ENCODE assay signal across 8 mouse cellular contexts in genomic region chr11:96978401-96979246, GRCm38 (mm10). TPM values are rescaled to one million over a fixed set of nuclear protein-coding genes. Genes with fewer than 3 reads are reported as not detected.
DNase-seq lines count a peak whose midpoint lies in the region; ATAC-seq and TF ChIP-seq lines count a peak whose summit lies in the region.

No protein-coding gene starts in this region.

- no peak for TF ChIP-seq CTCF in cortical plate, adult 2 months (IDR thresholded peaks at IDR 0.05; ENCODE audit: extremely low read depth, insufficient read depth, low read length)

- H3K27ac ChIP-seq in kidney, embryonic 16.5 days (ENCODE audit: low read length): peak overlapping the region; percentile 87
- peak overlapping the region; percentile 11; the same call in 1 of the 2 replicates for H3K27ac ChIP-seq in cortical plate, adult 2 months (ENCODE audit: insufficient read depth, low read length)
- peak overlapping the region; percentile 82 for H3K27ac ChIP-seq in hindbrain, embryonic 16.5 days (ENCODE audit: low read depth, low read length)

- no peaks in the 10 kb centered on the region for H3K27me3 ChIP-seq in kidney, embryonic 16.5 days (ENCODE audit: insufficient read depth, low read length)
- H3K27me3 ChIP-seq in hindbrain, embryonic 16.5 days (replicated peaks; ENCODE audit: control insufficient read depth, insufficient read depth, low read length): no peaks in the 10 kb centered on the region
- H3K27me3 ChIP-seq in myocyte (ENCODE audit: control insufficient read depth, insufficient read depth, insufficient read length): no peaks in the 10 kb centered on the region

- WGBS in kidney, embryonic 16.5 days: 23% methylated on average over 17 of the region's 17 CpGs
- WGBS in hindbrain, embryonic 16.5 days: 33% methylated on average over 17 of the region's 17 CpGs

- peak overlapping the region; percentile 77 for H3K4me2 ChIP-seq in kidney, embryonic 16.5 days (replicated peaks; ENCODE audit: low read depth, low read length)
- H3K4me2 ChIP-seq in hindbrain, embryonic 16.5 days (ENCODE audit: low read length): peak overlapping the region; percentile 96
- peak overlapping the region; percentile 80 for H3K4me2 ChIP-seq in myocyte (ENCODE audit: low read depth)

- H3K4me3 ChIP-seq in kidney, embryonic 16.5 days (ENCODE audit: low read length): peak overlapping the region; percentile 55
- H3K4me3 ChIP-seq in cortical plate, adult 2 months (ENCODE audit: insufficient read depth, low read length): peak overlapping the region; percentile 57
- peak overlapping the region; percentile 51 for H3K4me3 ChIP-seq in hindbrain, embryonic 16.5 days (ENCODE audit: low read length)
- peak overlapping the region; percentile 44 for H3K4me3 ChIP-seq in myocyte

- no peaks in the 10 kb centered on the region for H3K36me3 ChIP-seq in kidney, embryonic 16.5 days (ENCODE audit: insufficient read depth, low read length)
- H3K36me3 ChIP-seq in hindbrain, embryonic 16.5 days (ENCODE audit: control insufficient read depth, insufficient read depth, low read length): no peaks in the 10 kb centered on the region
- H3K36me3 ChIP-seq in myocyte (ENCODE audit: control insufficient read depth, insufficient read depth): no peaks in the 10 kb centered on the region

- H3K4me1 ChIP-seq in kidney, embryonic 16.5 days (ENCODE audit: insufficient read depth, low read length): peaks cover 26% of the 10 kb centered on the region
- peaks cover 5% of the 10 kb centered on the region for H3K4me1 ChIP-seq in cortical plate, adult 2 months (ENCODE audit: control insufficient read depth, insufficient read depth, low read length)
- peaks cover 21% of the 10 kb centered on the region for H3K4me1 ChIP-seq in hindbrain, embryonic 16.5 days (ENCODE audit: control insufficient read depth, insufficient read depth, low read depth, low read length)

- peak overlapping the region; percentile 74 for H3K9ac ChIP-seq in kidney, embryonic 16.5 days (replicated peaks; ENCODE audit: low read length)
- peak overlapping the region; percentile 70 for H3K9ac ChIP-seq in hindbrain, embryonic 16.5 days (ENCODE audit: low read depth, low read length)

- H3K9me3 ChIP-seq in kidney, embryonic 16.5 days (ENCODE audit: low read length): no peaks in the 10 kb centered on the region
- H3K9me3 ChIP-seq in hindbrain, embryonic 16.5 days (ENCODE audit: control insufficient read depth, low read length): no peaks in the 10 kb centered on the region

- ATAC-seq in kidney, embryonic 16.5 days (ENCODE audit: low FRiP score, low TSS enrichment): no peak
- no peak for ATAC-seq in hindbrain, embryonic 16.5 days

- peak overlapping the region; percentile 91 for H3ac ChIP-seq in myocyte (ENCODE audit: control insufficient read depth, insufficient read length)

- H3K79me2 ChIP-seq in myocyte (ENCODE audit: control insufficient read depth, insufficient read depth): peaks cover 24% of the 10 kb centered on the region

- DNase-seq in kidney, postnatal 36 days: no peak
- no peak for DNase-seq in frontal cortex, postnatal 14 days (ENCODE audit: low spot score in 2 of 2)
- no peak for DNase-seq in left cerebral cortex, postnatal 14 days (ENCODE audit: low spot score in 2 of 2)
- no peak for DNase-seq in cerebellum, postnatal 4 days (ENCODE audit: low spot score in 2 of 2)

- intact Hi-C loops in left cerebral cortex, postnatal 14 days (cut with DNase I): loop anchor here (5.0 kb wide), 1 partner anchor 61 kb away; the partner anchor contains the start of gene Cdk5rap3

- TF ChIP-seq POLR2A in cortical plate, adult 2 months (IDR thresholded peaks at IDR 0.05; ENCODE audit: extremely low read depth, insufficient read depth, low read length): no peak
- no peak for TF ChIP-seq POLR2A in myocyte (IDR thresholded peaks at IDR 0.05; ENCODE audit: insufficient read length, low read depth)

TF ChIP-seq in myocyte, 11 proteins besides CTCF, POLR2A, EP300 and RAD21:
- TF ChIP-seq CEBPB (IDR thresholded peaks at IDR 0.05; ENCODE audit: insufficient read depth, poor library complexity, severe bottlenecking): no peak
- TF ChIP-seq MYOD1 (IDR thresholded peaks at IDR 0.05; ENCODE audit: control insufficient read depth in 1 of 3, insufficient read length in 2 of 3, low read depth in 2 of 3): no peak
TF ChIP-seq in myocyte: peak in this region for 0.

RNA-seq across cellular contexts. Expression of gene Sp2, which starts 4.1 kb away (rescaled TPM):
- polyA plus RNA-seq in kidney, embryonic 16.5 days (2015; fragmentation: Nextera tagmentation; extraction: Ambion mirVana): 21.2 and 25.1 TPM in 2 replicates
- 10.3 and 10.4 TPM in 2 replicates for polyA plus RNA-seq in cortical plate, adult 2 months (2012; rRNA removed)
- polyA plus RNA-seq in hindbrain, embryonic 16.5 days (2015; fragmentation: Nextera tagmentation; extraction: Ambion mirVana): 13.5 and 19.0 TPM in 2 replicates
- polyA plus RNA-seq in myocyte (2012; fragmentation: generic; extraction: Trizol): 11.5 TPM
- 10 to 100 TPM; 10.1 to 11.8 TPM for total RNA-seq in left cerebral cortex, postnatal 14 days (2021)

RNA-seq across cellular contexts. Expression of gene Sp6, which starts 34.6 kb away (rescaled TPM):
- polyA plus RNA-seq in kidney, embryonic 16.5 days (2015; fragmentation: Nextera tagmentation; extraction: Ambion mirVana): 1.6 and 2.0 TPM in 2 replicates
- polyA plus RNA-seq in cortical plate, adult 2 months (2012; rRNA removed): 0.69 and 0.85 TPM in 2 replicates
- polyA plus RNA-seq in hindbrain, embryonic 16.5 days (2015; fragmentation: Nextera tagmentation; extraction: Ambion mirVana): 0.32 and 0.35 TPM in 2 replicates
- 6.0 TPM for polyA plus RNA-seq in myocyte (2012; fragmentation: generic; extraction: Trizol)
- total RNA-seq in left cerebral cortex, postnatal 14 days (2021): 1 to 10 TPM; 2.6 to 2.7 TPM

RNA-seq across cellular contexts. Expression of gene Pnpo, which starts 34.8 kb away (rescaled TPM):
- polyA plus RNA-seq in kidney, embryonic 16.5 days (2015; fragmentation: Nextera tagmentation; extraction: Ambion mirVana): 38.0 TPM in 2 replicates
- polyA plus RNA-seq in cortical plate, adult 2 months (2012; rRNA removed): 40.8 and 41.4 TPM in 2 replicates
- polyA plus RNA-seq in hindbrain, embryonic 16.5 days (2015; fragmentation: Nextera tagmentation; extraction: Ambion mirVana): 36.2 and 37.3 TPM in 2 replicates
- 7.5 TPM for polyA plus RNA-seq in myocyte (2012; fragmentation: generic; extraction: Trizol)
- 10 to 100 TPM; 38.0 to 40.3 TPM for total RNA-seq in left cerebral cortex, postnatal 14 days (2021)

RNA-seq across cellular contexts. Expression of gene Prr15l, which starts 50.7 kb away (rescaled TPM):
- 52.5 and 55.8 TPM in 2 replicates for polyA plus RNA-seq in kidney, embryonic 16.5 days (2015; fragmentation: Nextera tagmentation; extraction: Ambion mirVana)
- polyA plus RNA-seq in cortical plate, adult 2 months (2012; rRNA removed): not detected in 2 replicates
- 0.35 and 0.60 TPM in 2 replicates for polyA plus RNA-seq in hindbrain, embryonic 16.5 days (2015; fragmentation: Nextera tagmentation; extraction: Ambion mirVana)
- 0.07 TPM for polyA plus RNA-seq in myocyte (2012; fragmentation: generic; extraction: Trizol)
- total RNA-seq in left cerebral cortex, postnatal 14 days (2021): not detected

RNA-seq across cellular contexts. Expression of gene Scrn2, which starts 51.1 kb away (rescaled TPM):
- 45.7 and 50.9 TPM in 2 replicates for polyA plus RNA-seq in kidney, embryonic 16.5 days (2015; fragmentation: Nextera tagmentation; extraction: Ambion mirVana)
- 4.4 and 6.3 TPM in 2 replicates for polyA plus RNA-seq in cortical plate, adult 2 months (2012; rRNA removed)
- polyA plus RNA-seq in hindbrain, embryonic 16.5 days (2015; fragmentation: Nextera tagmentation; extraction: Ambion mirVana): 14.5 and 16.8 TPM in 2 replicates
- polyA plus RNA-seq in myocyte (2012; fragmentation: generic; extraction: Trizol): 22.4 TPM
- total RNA-seq in left cerebral cortex, postnatal 14 days (2021): 1 to 10 TPM; 2.7 to 3.0 TPM

Comparison
In these comparisons a context has a peak if more than half of its experiments do, and no peak if none do; other contexts are left out.
1. H3K27ac ChIP-seq: peak in every context shown above with its lines; median percentile 87 in kidney, embryonic 16.5 days; 82 in hindbrain, embryonic 16.5 days; 11 in cortical plate, adult 2 months.